Mouse (Mus musculus): ENCODE results near the gene Meox1. TPM values are rescaled to one million over a fixed set of nuclear protein-coding genes. Genes with fewer than 3 reads are reported as not detected.

Meox1 gene
- total and polyA plus RNA-seq, 2 experiments from 2014 or later, result 0.69 to 2.0 TPM

DNA sequence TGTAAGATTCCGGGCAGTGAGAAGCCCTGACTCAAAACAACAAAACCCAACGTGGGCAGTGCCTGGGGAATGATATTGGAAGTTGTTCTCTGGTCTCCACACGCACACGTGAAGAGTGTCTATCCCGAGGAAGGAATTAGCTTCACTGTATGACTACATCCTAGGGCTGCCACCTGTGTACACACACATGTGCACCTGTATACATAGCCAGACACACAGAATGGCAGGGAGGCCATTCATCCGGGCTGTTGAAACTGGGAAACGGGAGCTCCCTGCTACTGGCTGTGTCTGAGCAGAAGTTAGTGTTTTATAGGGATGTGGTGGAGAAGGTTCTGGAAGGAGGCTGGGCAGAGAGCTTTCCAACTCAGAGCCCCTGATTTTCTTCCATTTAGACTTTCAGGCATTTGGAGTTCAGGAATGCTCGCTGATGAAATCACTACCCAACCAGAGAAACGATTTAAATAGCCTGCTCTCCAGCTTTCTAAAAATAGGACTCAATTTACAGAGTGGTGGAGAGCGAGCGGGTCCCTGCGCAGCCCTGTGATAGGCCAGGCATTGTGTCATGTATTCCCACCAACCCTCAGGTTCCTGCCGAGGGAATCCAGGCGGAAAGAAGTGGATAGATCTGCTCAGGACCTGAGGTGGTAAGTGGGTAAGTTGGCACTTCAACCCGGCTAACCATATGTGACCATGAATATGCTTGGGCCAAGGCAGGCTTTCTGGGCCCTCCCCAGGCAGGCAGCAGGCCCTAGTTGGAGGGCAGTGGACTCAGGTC, 52.0 kb downstream of the Meox1 start:
- no peak overlapping the region for H3K4me2 ChIP-seq (ENCODE audit: low read depth, low read length)
- no peak overlapping the region for H3K4me3 ChIP-seq (ENCODE audit: low read length)
- H3K27ac ChIP-seq, result peak overlapping the region; percentile 52; the same call in 1 of the 2 replicates
- no peaks in the 10 kb centered on the region for H3K4me1 ChIP-seq (ENCODE audit: insufficient read depth, low read length)
- H3K9me3 ChIP-seq (ENCODE audit: low read length), result no peaks in the 10 kb centered on the region
- TF ChIP-seq CTCF (IDR thresholded peaks at IDR 0.05; ENCODE audit: low read depth), result no peak
- DNase-seq (ENCODE audit: low spot score) (peak; percentile 57), ATAC-seq (peak; percentile 61)
- H3K36me3 ChIP-seq (ENCODE audit: insufficient read depth, low read length), result no peaks in the 10 kb centered on the region
- WGBS, result 69% methylated on average over 15 of the region's 15 CpGs
- no peak overlapping the region for H3K9ac ChIP-seq (replicated peaks; ENCODE audit: low read length)
- H3K27me3 ChIP-seq (ENCODE audit: insufficient read depth, low read length), result no peaks in the 10 kb centered on the region

DNA sequence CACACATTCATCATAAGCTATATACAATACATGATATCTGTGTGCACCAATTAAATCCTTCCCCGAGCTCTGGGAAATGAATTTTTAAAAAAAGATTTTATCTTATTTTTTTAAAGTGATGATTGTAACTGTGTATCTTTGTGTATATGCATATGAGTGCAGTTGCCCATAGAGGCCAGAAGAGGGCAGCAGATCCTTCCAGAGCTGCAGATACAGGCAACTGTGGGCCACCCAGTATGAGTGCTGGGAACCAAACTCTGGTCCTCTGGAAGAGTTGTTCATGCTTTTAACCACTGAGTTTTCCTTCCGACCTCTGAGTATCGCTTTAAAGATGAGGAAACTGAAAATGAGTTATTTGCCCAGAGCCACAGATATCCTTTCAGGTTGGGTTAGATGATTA, 53.8 kb downstream of the Meox1 start:
- Histone ChIP-seq H3K9me3 (ENCODE audit: low read length) (no peaks in the 10 kb centered on the region), H3K4me3 (ENCODE audit: low read length) (no peak overlapping the region), H3K4me1 (ENCODE audit: insufficient read depth, low read length) (no peaks in the 10 kb centered on the region), H3K36me3 (ENCODE audit: insufficient read depth, low read length) (no peaks in the 10 kb centered on the region), H3K9ac (replicated peaks; ENCODE audit: low read length) (no peak overlapping the region), H3K27ac (no peak overlapping the region), H3K27me3 (ENCODE audit: insufficient read depth, low read length) (no peaks in the 10 kb centered on the region), H3K4me2 (ENCODE audit: low read depth, low read length) (no peak overlapping the region)
- peak; percentile 31; the same call in 1 of the 2 replicates for TF ChIP-seq CTCF (IDR thresholded peaks at IDR 0.05; ENCODE audit: low read depth)
- WGBS, result 99% methylated on average over 3 of the region's 3 CpGs
- ATAC-seq (no peak), DNase-seq (ENCODE audit: low spot score) (no peak)

GRCm38 (mm10) chr11:101839426-101839825, 54.7 kb downstream of the Meox1 start:
- no peak overlapping the region for H3K9ac ChIP-seq (replicated peaks; ENCODE audit: low read length)
- H3K4me1 ChIP-seq (ENCODE audit: insufficient read depth, low read length), result no peaks in the 10 kb centered on the region
- ATAC-seq (no peak), DNase-seq (ENCODE audit: low spot score) (peak; percentile 18)
- H3K27me3 ChIP-seq (ENCODE audit: insufficient read depth, low read length), result no peaks in the 10 kb centered on the region
- H3K9me3 ChIP-seq (ENCODE audit: low read length), result no peaks in the 10 kb centered on the region
- H3K4me2 ChIP-seq (ENCODE audit: low read depth, low read length), result no peak overlapping the region
- no peaks in the 10 kb centered on the region for H3K36me3 ChIP-seq (ENCODE audit: insufficient read depth, low read length)
- H3K4me3 ChIP-seq (ENCODE audit: low read length), result no peak overlapping the region
- H3K27ac ChIP-seq, result no peak overlapping the region
- TF ChIP-seq CTCF (IDR thresholded peaks at IDR 0.05; ENCODE audit: low read depth), result no peak
- 51% methylated on average over 6 of the region's 8 CpGs for WGBS

- no peak overlapping the region for H3K4me3 ChIP-seq (ENCODE audit: low read length)
- no peaks in the 10 kb centered on the region for H3K27me3 ChIP-seq (ENCODE audit: insufficient read depth, low read length)
- no peak overlapping the region for H3K27ac ChIP-seq
- no peaks in the 10 kb centered on the region for H3K9me3 ChIP-seq (ENCODE audit: low read length)
- ATAC-seq, result 0 out of 2 replicates have a peak, but pooled peaks have one; percentile 15
- no peak overlapping the region for H3K9ac ChIP-seq (replicated peaks; ENCODE audit: low read length)
- H3K36me3 ChIP-seq (ENCODE audit: insufficient read depth, low read length), result no peaks in the 10 kb centered on the region
- no peaks in the 10 kb centered on the region for H3K4me1 ChIP-seq (ENCODE audit: insufficient read depth, low read length)
- no peak overlapping the region for H3K4me2 ChIP-seq (ENCODE audit: low read depth, low read length)
- TF ChIP-seq CTCF (IDR thresholded peaks at IDR 0.05; ENCODE audit: low read depth), result no peak
- 36% methylated on average over 7 of the region's 7 CpGs for WGBS
- DNase-seq (ENCODE audit: low spot score), result peak; percentile 58
Observed at GRCm38 (mm10) chr11:101832001-101832400, 62.2 kb downstream of the Meox1 start.

DNA sequence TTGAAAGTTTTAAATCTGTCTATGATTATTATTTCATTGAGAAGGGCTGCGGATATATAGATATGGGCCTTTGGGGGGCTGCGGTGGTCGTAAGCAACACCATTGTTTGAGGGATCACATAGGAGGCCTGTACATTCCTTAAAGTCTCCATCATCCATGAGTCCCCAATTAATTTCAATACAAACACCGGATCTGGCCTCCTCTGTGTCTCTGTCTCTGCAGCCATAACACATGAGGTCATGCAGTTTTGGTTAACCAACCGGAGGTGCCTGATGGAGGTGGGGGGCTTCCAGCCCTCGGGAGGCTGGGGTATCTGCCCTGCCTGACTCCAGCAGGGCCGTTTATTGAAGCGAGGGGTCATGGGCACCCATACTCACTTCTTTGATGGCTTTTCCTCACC, 63.6 kb downstream of the Meox1 start:
- H3K36me3 ChIP-seq (ENCODE audit: insufficient read depth, low read length), result no peaks in the 10 kb centered on the region
- H3K9me3 ChIP-seq (ENCODE audit: low read length), result no peaks in the 10 kb centered on the region
- no peaks in the 10 kb centered on the region for H3K27me3 ChIP-seq (ENCODE audit: insufficient read depth, low read length)
- H3K4me2 ChIP-seq (ENCODE audit: low read depth, low read length), result no peak overlapping the region
- DNase-seq (ENCODE audit: low spot score) (no peak), ATAC-seq (no peak)
- no peak overlapping the region for H3K9ac ChIP-seq (replicated peaks; ENCODE audit: low read length)
- 74% methylated on average over 8 of the region's 8 CpGs for WGBS
- H3K4me1 ChIP-seq (ENCODE audit: insufficient read depth, low read length), result no peaks in the 10 kb centered on the region
- H3K4me3 ChIP-seq (ENCODE audit: low read length), result no peak overlapping the region
- no peak for TF ChIP-seq CTCF (IDR thresholded peaks at IDR 0.05; ENCODE audit: low read depth)
- no peak overlapping the region for H3K27ac ChIP-seq

- no peak overlapping the region for H3K4me3 ChIP-seq (ENCODE audit: low read length)
- H3K27me3 ChIP-seq (ENCODE audit: insufficient read depth, low read length), result no peaks in the 10 kb centered on the region
- H3K36me3 ChIP-seq (ENCODE audit: insufficient read depth, low read length), result no peaks in the 10 kb centered on the region
- ATAC-seq (no peak), DNase-seq (ENCODE audit: low spot score) (peak; percentile 32)
- no peak overlapping the region for H3K27ac ChIP-seq
- no peaks in the 10 kb centered on the region for H3K4me1 ChIP-seq (ENCODE audit: insufficient read depth, low read length)
- H3K9me3 ChIP-seq (ENCODE audit: low read length), result no peaks in the 10 kb centered on the region
- WGBS, result 24% methylated on average over 10 of the region's 10 CpGs
- no peak for TF ChIP-seq CTCF (IDR thresholded peaks at IDR 0.05; ENCODE audit: low read depth)
- no peak overlapping the region for H3K4me2 ChIP-seq (ENCODE audit: low read depth, low read length)
- no peak overlapping the region for H3K9ac ChIP-seq (replicated peaks; ENCODE audit: low read length)
Observed at GRCm38 (mm10) chr11:101830112-101830511, 64.1 kb downstream of the Meox1 start.

GRCm38 (mm10) chr11:101828718-101829117, 65.5 kb downstream of the Meox1 start:
- H3K27me3 ChIP-seq (ENCODE audit: insufficient read depth, low read length), result no peaks in the 10 kb centered on the region
- no peak overlapping the region for H3K27ac ChIP-seq
- no peak for DNase-seq (ENCODE audit: low spot score)
- 94% methylated on average over 4 of the region's 4 CpGs for WGBS
- no peaks in the 10 kb centered on the region for H3K9me3 ChIP-seq (ENCODE audit: low read length)
- H3K36me3 ChIP-seq (ENCODE audit: insufficient read depth, low read length), result no peaks in the 10 kb centered on the region
- no peak for TF ChIP-seq CTCF (IDR thresholded peaks at IDR 0.05; ENCODE audit: low read depth)
- no peaks in the 10 kb centered on the region for H3K4me1 ChIP-seq (ENCODE audit: insufficient read depth, low read length)
- ATAC-seq, result no peak
- no peak overlapping the region for H3K4me2 ChIP-seq (ENCODE audit: low read depth, low read length)
- no peak overlapping the region for H3K4me3 ChIP-seq (ENCODE audit: low read length)
- no peak overlapping the region for H3K9ac ChIP-seq (replicated peaks; ENCODE audit: low read length)

Other genes starting within 250 kb of the Meox1 start
- gene Arl4d, start 228.8 kb downstream of the Meox1 start, total RNA-seq (2014; rRNA removed), result 5.7 and 6.5 TPM in 2 replicates
- 6.2 TPM in 2 replicates for gene Arl4d, start 228.8 kb downstream of the Meox1 start, polyA plus RNA-seq (2015; fragmentation: Nextera tagmentation; extraction: Ambion mirVana)
- gene Dhx8, start 161.5 kb downstream of the Meox1 start, total RNA-seq (2014; rRNA removed), result 19.0 and 24.1 TPM in 2 replicates
- 25.6 and 30.6 TPM in 2 replicates for gene Dhx8, start 161.5 kb downstream of the Meox1 start, polyA plus RNA-seq (2015; fragmentation: Nextera tagmentation; extraction: Ambion mirVana)
- 47.7 and 56.9 TPM in 2 replicates for gene Etv4, start 109.0 kb downstream of the Meox1 start, total RNA-seq (2014; rRNA removed)
- gene Etv4, start 109.0 kb downstream of the Meox1 start, polyA plus RNA-seq (2015; fragmentation: Nextera tagmentation; extraction: Ambion mirVana), result 22.5 and 30.2 TPM in 2 replicates
- 0.22 TPM in 1 of 2 replicates, not detected in the other for gene Sost, start 72.6 kb upstream of the Meox1 start, total RNA-seq (2014; rRNA removed)
- 0.14 and 0.16 TPM in 2 replicates for gene Sost, start 72.6 kb upstream of the Meox1 start, polyA plus RNA-seq (2015; fragmentation: Nextera tagmentation; extraction: Ambion mirVana)
- not detected in 2 replicates for gene Cfap97d1, start 89.9 kb upstream of the Meox1 start, total RNA-seq (2014; rRNA removed)
- not detected in 2 replicates for gene Cfap97d1, start 89.9 kb upstream of the Meox1 start, polyA plus RNA-seq (2015; fragmentation: Nextera tagmentation; extraction: Ambion mirVana)
- 52.0 and 80.7 TPM in 2 replicates for gene Dusp3, start 92.6 kb upstream of the Meox1 start, total RNA-seq (2014; rRNA removed)
- gene Dusp3, start 92.6 kb upstream of the Meox1 start, polyA plus RNA-seq (2015; fragmentation: Nextera tagmentation; extraction: Ambion mirVana), result 44.7 and 45.2 TPM in 2 replicates
- gene Mpp3, start 134.1 kb upstream of the Meox1 start, total RNA-seq (2014; rRNA removed), result 73.5 and 81.3 TPM in 2 replicates
- 53.8 and 54.1 TPM in 2 replicates for gene Mpp3, start 134.1 kb upstream of the Meox1 start, polyA plus RNA-seq (2015; fragmentation: Nextera tagmentation; extraction: Ambion mirVana)
- 0.05 and 0.29 TPM in 2 replicates for gene Cd300lg, start 147.1 kb upstream of the Meox1 start, total RNA-seq (2014; rRNA removed)
- gene Cd300lg, start 147.1 kb upstream of the Meox1 start, polyA plus RNA-seq (2015; fragmentation: Nextera tagmentation; extraction: Ambion mirVana), result 0.19 and 0.40 TPM in 2 replicates
- 49.0 and 49.9 TPM in 2 replicates for gene Mpp2, start 194.1 kb upstream of the Meox1 start, total RNA-seq (2014; rRNA removed)
- gene Mpp2, start 194.1 kb upstream of the Meox1 start, polyA plus RNA-seq (2015; fragmentation: Nextera tagmentation; extraction: Ambion mirVana), result 25.5 and 26.0 TPM in 2 replicates
- not detected in 2 replicates for gene Ppy, start 206.9 kb upstream of the Meox1 start, total RNA-seq (2014; rRNA removed)
- gene Ppy, start 206.9 kb upstream of the Meox1 start, polyA plus RNA-seq (2015; fragmentation: Nextera tagmentation; extraction: Ambion mirVana), result not detected in 2 replicates
- 25.8 and 42.9 TPM in 2 replicates for gene Pyy, start 213.5 kb upstream of the Meox1 start, total RNA-seq (2014; rRNA removed)
- gene Pyy, start 213.5 kb upstream of the Meox1 start, polyA plus RNA-seq (2015; fragmentation: Nextera tagmentation; extraction: Ambion mirVana), result 5.7 and 9.5 TPM in 2 replicates

All from hindbrain, postnatal 0 days (tissue).